Mouse (Mus musculus) ES-E14 (cell line): ENCODE results near the gene Btg1.

Source experiments
- CHD2 ChIP-seq: IDR thresholded peaks from 2 replicates; pipeline ENCODE4 v1.6.1; 2014; ENCODE audit warnings: mild to moderate bottlenecking, low read depth, low read length, inconsistent platforms
- HCFC1 ChIP-seq: IDR thresholded peaks from 2 replicates; pipeline ENCODE4 v1.6.1; 2012; ENCODE audit warnings: low read length, inconsistent platforms, borderline replicate concordance; ENCODE audit not compliant: insufficient read depth
- MAFK ChIP-seq: IDR thresholded peaks from 2 replicates; pipeline ENCODE4 v1.6.1; 2014; ENCODE audit warnings: mild to moderate bottlenecking, low read depth, low read length, inconsistent platforms; ENCODE audit not compliant: insufficient read depth
- ZC3H11A ChIP-seq: IDR thresholded peaks from 2 replicates; pipeline ENCODE4 v1.6.1; 2012; ENCODE audit warnings: low read depth, mild to moderate bottlenecking, inconsistent platforms, low read length, borderline replicate concordance
- ZNF384 ChIP-seq: IDR thresholded peaks from 2 replicates; pipeline ENCODE4 v1.6.1; 2012; ENCODE audit warnings: low read depth, low read length, inconsistent platforms

DNA sequence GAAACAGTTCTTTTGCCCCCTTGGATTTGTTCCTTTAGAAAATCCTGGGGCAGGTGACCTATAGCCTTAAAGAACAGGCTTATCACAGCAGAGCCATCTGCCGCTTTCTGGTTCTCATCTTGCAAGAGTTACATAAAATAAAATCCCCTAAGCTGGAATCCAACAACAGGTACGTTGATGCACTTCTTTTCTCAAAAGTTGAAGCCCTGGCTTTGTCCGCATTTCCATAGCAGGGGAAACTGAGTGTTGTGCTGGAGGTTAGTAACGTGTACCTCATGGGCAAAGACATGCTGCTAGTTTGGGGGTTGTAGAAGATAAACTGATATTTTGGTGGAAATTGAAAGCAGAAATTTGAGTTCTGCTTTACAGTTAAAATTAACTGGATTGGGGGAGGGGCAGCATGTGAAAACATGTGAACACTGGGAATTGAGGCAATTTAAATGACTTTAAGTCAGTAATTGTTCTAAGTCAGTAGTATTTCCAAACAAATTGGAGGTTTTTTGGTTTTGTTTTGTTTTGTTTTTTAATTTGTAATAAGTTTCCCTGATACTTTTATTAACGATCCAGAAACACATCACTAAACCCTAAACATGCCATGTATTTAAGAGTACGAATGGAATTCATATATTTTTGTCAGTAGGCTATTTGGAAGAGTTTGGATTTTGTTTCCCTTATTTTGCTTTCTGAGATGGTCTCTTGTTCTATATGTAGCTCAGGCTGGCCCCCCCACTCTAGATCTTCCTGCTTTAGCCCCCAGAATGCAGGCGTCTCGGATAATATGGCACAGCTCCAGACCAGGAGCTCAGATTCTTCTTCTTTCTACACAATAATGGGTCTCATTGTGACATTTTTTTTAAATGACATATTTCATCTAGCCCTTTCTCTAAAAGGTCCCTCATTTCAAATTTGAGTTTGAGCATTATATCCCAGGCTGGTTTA lies 3.4 kb downstream of the Btg1 start:
- no peak for TF ChIP-seq HCFC1
- no peak for TF ChIP-seq ZC3H11A
- TF ChIP-seq MAFK, result no peak
- TF ChIP-seq CHD2, result no peak
- TF ChIP-seq ZNF384, result no peak
